Mouse (Mus musculus): ENCODE results near the gene Vat1. TPM values are rescaled to one million over a fixed set of nuclear protein-coding genes. Genes with fewer than 3 reads are reported as not detected.

The Vat1 gene
- polyA plus RNA-seq, 1 experiment: 59.2 TPM

- Histone ChIP-seq H3K36me3 (ENCODE audit: control insufficient read depth, insufficient read depth, low read length) (no peaks in the 10 kb centered on the region), H3K27me3 (replicated peaks; ENCODE audit: control insufficient read depth, insufficient read depth, low read length) (no peaks in the 10 kb centered on the region), H3K4me3 (ENCODE audit: insufficient read depth, low read depth, low read length) (peak overlapping the region; percentile 56), H3K4me1 (ENCODE audit: control insufficient read depth, insufficient read depth, low read length) (peaks cover 11% of the 10 kb centered on the region; the same call in 1 of the 2 replicates), H3K27ac (ENCODE audit: insufficient read depth, low read depth, low read length) (peak overlapping the region; percentile 69)
- DNase-seq: peak; percentile 59
- TF ChIP-seq POLR2A (IDR thresholded peaks at IDR 0.05; ENCODE audit: low read depth, low read length) (no peak), CTCF (conservative IDR thresholded peaks at IDR 0.05; ENCODE audit: insufficient read depth, insufficient read length, low read depth, low read length) (no peak)
- WGBS: under 1% methylated on average over 51 of the region's 51 CpGs
Measured at GRCm38 (mm10) chr11:101465101-101465868, 745 bp downstream of the Vat1 start.

- WGBS: 6% methylated on average over 12 of the region's 12 CpGs
- peak; percentile 66 for DNase-seq
- Histone ChIP-seq H3K36me3 (ENCODE audit: control insufficient read depth, insufficient read depth, low read length) (no peaks in the 10 kb centered on the region), H3K27ac (ENCODE audit: insufficient read depth, low read depth, low read length) (peak within 1 kb of the TSS; percentile 69), H3K4me1 (ENCODE audit: control insufficient read depth, insufficient read depth, low read length) (peaks cover 11% of the 10 kb centered on the region; the same call in 1 of the 2 replicates), H3K27me3 (replicated peaks; ENCODE audit: control insufficient read depth, insufficient read depth, low read length) (no peaks in the 10 kb centered on the region), H3K4me3 (ENCODE audit: insufficient read depth, low read depth, low read length) (peak within 1 kb of the TSS; percentile 56)
- TF ChIP-seq POLR2A (IDR thresholded peaks at IDR 0.05; ENCODE audit: low read depth, low read length) (no peak), CTCF (conservative IDR thresholded peaks at IDR 0.05; ENCODE audit: insufficient read depth, insufficient read length, low read depth, low read length) (no peak)
Measured at GRCm38 (mm10) chr11:101464211-101465100, 1.6 kb downstream of the Vat1 start, which contains the start of gene Rnd2. Gene Rnd2, plus strand, starts transcription at chr11:101464999.

GRCm38 (mm10) chr11:101462583-101463440 lies 3.2 kb downstream of the Vat1 start:
- H3K4me1 ChIP-seq (ENCODE audit: control insufficient read depth, insufficient read depth, low read length): peaks cover 11% of the 10 kb centered on the region; the same call in 1 of the 2 replicates
- no peaks in the 10 kb centered on the region for H3K36me3 ChIP-seq (ENCODE audit: control insufficient read depth, insufficient read depth, low read length)
- H3K4me3 ChIP-seq (ENCODE audit: insufficient read depth, low read depth, low read length): no peak overlapping the region
- 43% methylated on average over 13 of the region's 13 CpGs for WGBS
- no peak for DNase-seq
- no peak overlapping the region for H3K27ac ChIP-seq (ENCODE audit: insufficient read depth, low read depth, low read length)
- no peaks in the 10 kb centered on the region for H3K27me3 ChIP-seq (replicated peaks; ENCODE audit: control insufficient read depth, insufficient read depth, low read length)
- TF ChIP-seq CTCF (conservative IDR thresholded peaks at IDR 0.05; ENCODE audit: insufficient read depth, insufficient read length, low read depth, low read length) (no peak), POLR2A (IDR thresholded peaks at IDR 0.05; ENCODE audit: low read depth, low read length) (no peak)

GRCm38 (mm10) chr11:101462141-101462540 lies 3.9 kb downstream of the Vat1 start:
- H3K27me3 ChIP-seq (replicated peaks; ENCODE audit: control insufficient read depth, insufficient read depth, low read length): no peaks in the 10 kb centered on the region
- H3K4me1 ChIP-seq (ENCODE audit: control insufficient read depth, insufficient read depth, low read length): peaks cover 11% of the 10 kb centered on the region; the same call in 1 of the 2 replicates
- 80% methylated on average over 14 of the region's 14 CpGs for WGBS
- H3K4me3 ChIP-seq (ENCODE audit: insufficient read depth, low read depth, low read length): no peak overlapping the region
- H3K36me3 ChIP-seq (ENCODE audit: control insufficient read depth, insufficient read depth, low read length): no peaks in the 10 kb centered on the region
- TF ChIP-seq POLR2A (IDR thresholded peaks at IDR 0.05; ENCODE audit: low read depth, low read length): no peak
- TF ChIP-seq CTCF (conservative IDR thresholded peaks at IDR 0.05; ENCODE audit: insufficient read depth, insufficient read length, low read depth, low read length): no peak
- no peak overlapping the region for H3K27ac ChIP-seq (ENCODE audit: insufficient read depth, low read depth, low read length)
- no peak for DNase-seq

GRCm38 (mm10) chr11:101460321-101460720 lies 5.7 kb downstream of the Vat1 start:
- WGBS: 83% methylated on average over 15 of the region's 15 CpGs
- Histone ChIP-seq H3K4me1 (ENCODE audit: control insufficient read depth, insufficient read depth, low read length) (peaks cover 11% of the 10 kb centered on the region; the same call in 1 of the 2 replicates), H3K27me3 (replicated peaks; ENCODE audit: control insufficient read depth, insufficient read depth, low read length) (no peaks in the 10 kb centered on the region), H3K27ac (ENCODE audit: insufficient read depth, low read depth, low read length) (no peak overlapping the region), H3K36me3 (ENCODE audit: control insufficient read depth, insufficient read depth, low read length) (no peaks in the 10 kb centered on the region), H3K4me3 (ENCODE audit: insufficient read depth, low read depth, low read length) (no peak overlapping the region)
- no peak for DNase-seq
- no peak for TF ChIP-seq CTCF (conservative IDR thresholded peaks at IDR 0.05; ENCODE audit: insufficient read depth, insufficient read length, low read depth, low read length)
- TF ChIP-seq POLR2A (IDR thresholded peaks at IDR 0.05; ENCODE audit: low read depth, low read length): no peak

GRCm38 (mm10) chr11:101459716-101460115 lies 6.3 kb downstream of the Vat1 start:
- no peak for TF ChIP-seq CTCF (conservative IDR thresholded peaks at IDR 0.05; ENCODE audit: insufficient read depth, insufficient read length, low read depth, low read length)
- no peak for TF ChIP-seq POLR2A (IDR thresholded peaks at IDR 0.05; ENCODE audit: low read depth, low read length)
- Histone ChIP-seq H3K27me3 (replicated peaks; ENCODE audit: control insufficient read depth, insufficient read depth, low read length) (no peaks in the 10 kb centered on the region), H3K4me3 (ENCODE audit: insufficient read depth, low read depth, low read length) (no peak overlapping the region), H3K4me1 (ENCODE audit: control insufficient read depth, insufficient read depth, low read length) (peaks cover 10% of the 10 kb centered on the region; the same call in 1 of the 2 replicates), H3K27ac (ENCODE audit: insufficient read depth, low read depth, low read length) (no peak overlapping the region), H3K36me3 (ENCODE audit: control insufficient read depth, insufficient read depth, low read length) (no peaks in the 10 kb centered on the region)
- DNase-seq: peak; percentile 69
- WGBS: 59% methylated on average over 6 of the region's 6 CpGs
